Mouse (Mus musculus) frontal cortex, postnatal 36 days (tissue): ENCODE results near the gene Cbx3.

ENCODE experiments used
- DNase-seq, 2 experiments: peaks; one replicate each; pipeline ENCODE4 v3.0.0; 2022; ENCODE audit warnings: low spot score in 2 of 2

Cbx3 gene

GRCm38 (mm10) chr6:51524321-51524931 is 54.3 kb downstream of the Cbx3 start:
- peak; percentile 37 to 42 for DNase-seq

GRCm38 (mm10) chr6:51525001-51525400 is 54.8 kb downstream of the Cbx3 start:
- DNase-seq = no peak

GRCm38 (mm10) chr6:51529457-51529856 is 59.3 kb downstream of the Cbx3 start:
- DNase-seq = no peak
